Mouse (Mus musculus) C2C12 (cell line): ENCODE results near the gene Smc3.

Source experiments
- CEBPB ChIP-seq: IDR thresholded peaks from one replicate; pipeline ENCODE4 v1.6.1; 2011; ENCODE audit warnings: low read depth, mild to moderate bottlenecking, control low read depth, moderate library complexity
- CTCF ChIP-seq: IDR thresholded peaks from one replicate; pipeline ENCODE4 v1.5.1; 2011; ENCODE audit not compliant: control insufficient read depth, insufficient read depth, insufficient read length
- MAX ChIP-seq: IDR thresholded peaks from one replicate; pipeline ENCODE4 v1.6.1; 2011; ENCODE audit warnings: mild to moderate bottlenecking, control low read depth
- MYOD1 ChIP-seq: IDR thresholded peaks from one replicate; pipeline ENCODE4 v1.6.1; 2011; ENCODE audit warnings: low read depth; ENCODE audit not compliant: control insufficient read depth, insufficient read length
- USF1 ChIP-seq: IDR thresholded peaks from one replicate; pipeline ENCODE4 v1.6.1; 2011; ENCODE audit warnings: low read depth, mild to moderate bottlenecking, control low read depth, moderate library complexity

DNA sequence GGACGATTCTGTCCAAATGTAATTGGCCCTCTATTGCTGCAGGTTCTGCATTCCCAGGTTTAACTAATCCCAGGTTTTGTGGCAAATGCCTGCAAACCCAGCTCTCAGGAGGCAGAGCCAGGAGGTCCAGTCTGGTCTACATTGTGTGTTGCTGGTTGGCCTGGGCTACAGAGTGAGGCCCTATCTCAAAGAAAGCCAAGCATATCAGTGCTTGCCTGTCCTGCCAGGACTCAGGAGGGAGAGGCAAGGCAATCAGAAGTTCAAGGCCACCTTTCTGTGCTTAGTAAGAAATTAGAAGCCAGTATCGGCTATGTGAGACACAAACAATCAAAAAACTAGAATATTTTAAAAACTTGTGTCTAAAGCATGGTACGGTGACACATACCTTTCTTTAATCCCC lies 27.0 kb upstream of the Smc3 start:
- TF ChIP-seq CTCF (no peak), MAX (no peak), USF1 (no peak), CEBPB (no peak), MYOD1 (no peak)
